Comparison of ENCODE assay signal across 8 mouse cellular contexts in genomic region chr15:80096946-80097881, GRCm38 (mm10). TPM values are rescaled to one million over a fixed set of nuclear protein-coding genes. Genes with fewer than 3 reads are reported as not detected.
A peak's percentile ranks its signal among the peaks of the same experiment; 100 is the strongest.
DNase-seq lines count a peak whose midpoint lies in the region; ATAC-seq and TF ChIP-seq lines count a peak whose summit lies in the region.

No protein-coding gene starts in this region.

- 22% methylated on average over 19 of the region's 20 CpGs for WGBS in embryonic facial prominence, embryonic 13.5 days
- 30% methylated on average over 20 of the region's 20 CpGs for WGBS in hindbrain, postnatal 0 days
- 26% methylated on average over 20 of the region's 20 CpGs for WGBS in stomach, embryonic 16.5 days

- H3K4me1 ChIP-seq in ES-E14 (ENCODE audit: control insufficient read depth in 2 of 2, insufficient read depth in 2 of 2, low read length in 2 of 2, poor library complexity in 1 of 2) = peaks cover 15 to 58% of the 10 kb centered on the region in 2 experiments
- peaks cover 33% of the 10 kb centered on the region for H3K4me1 ChIP-seq in embryonic facial prominence, embryonic 13.5 days
- peaks cover 20% of the 10 kb centered on the region for H3K4me1 ChIP-seq in hindbrain, postnatal 0 days (ENCODE audit: insufficient read depth, low read length)
- peaks cover 95% of the 10 kb centered on the region for H3K4me1 ChIP-seq in megakaryocyte, embryonic 14.5 days
- H3K4me1 ChIP-seq in stomach, embryonic 16.5 days (ENCODE audit: control insufficient read depth, insufficient read depth, low read length) = peaks cover 30% of the 10 kb centered on the region

- DNase-seq in gastrocnemius, postnatal 10 days = peak; percentile 68
- no peak for DNase-seq in gastrocnemius, adult 18-20 months (ENCODE audit: low spot score)
- no peak for DNase-seq in ES-E14 (ENCODE audit: low read depth, low spot score)
- DNase-seq in hindbrain, postnatal 0 days (ENCODE audit: low spot score) = peak; percentile 68
- DNase-seq in natural killer cell, adult 2 months (ENCODE audit: low spot score in 2 of 2) = no peak

- in situ Hi-C loops in ES-E14 (cut with MboI; ENCODE audit: low sequenced_read_pairs in 2 of 2, unreplicated experiment in 2 of 2) = no loop called here

- peak overlapping the region; percentile 43; the same call in 1 of the 2 replicates for H3K9ac ChIP-seq in ES-E14 (ENCODE audit: insufficient read depth, low read depth, low read length, poor library complexity, severe bottlenecking)
- H3K9ac ChIP-seq in embryonic facial prominence, embryonic 13.5 days = peak overlapping the region; percentile 44; the same call in 1 of the 2 replicates
- 0 out of 2 replicates have a peak overlapping the region, but pooled peaks have one; percentile 10 for H3K9ac ChIP-seq in hindbrain, postnatal 0 days (replicated peaks; ENCODE audit: low read length)
- peak overlapping the region; percentile 55 for H3K9ac ChIP-seq in stomach, embryonic 16.5 days (ENCODE audit: low read length)

- H3K9me3 ChIP-seq in ES-E14 (ENCODE audit: control insufficient read depth, insufficient read depth, low read depth, low read length) = no peaks in the 10 kb centered on the region
- H3K9me3 ChIP-seq in embryonic facial prominence, embryonic 13.5 days = no peaks in the 10 kb centered on the region
- no peaks in the 10 kb centered on the region for H3K9me3 ChIP-seq in hindbrain, postnatal 0 days (ENCODE audit: low read length)
- no peaks in the 10 kb centered on the region for H3K9me3 ChIP-seq in megakaryocyte, embryonic 14.5 days
- H3K9me3 ChIP-seq in stomach, embryonic 16.5 days (replicated peaks; ENCODE audit: control insufficient read depth, low read length) = no peaks in the 10 kb centered on the region

- peak; percentile 60; the same call in 1 of the 2 replicates for ATAC-seq in embryonic facial prominence, embryonic 13.5 days (ENCODE audit: insufficient number of reproducible peaks, insufficient read depth, low FRiP score, low TSS enrichment, low read depth)
- peak; percentile 30; the same call in 1 of the 2 replicates for ATAC-seq in hindbrain, postnatal 0 days
- peak; percentile 63 for ATAC-seq in stomach, embryonic 16.5 days (ENCODE audit: insufficient read depth, low FRiP score)

- H3K27me3 ChIP-seq in embryonic facial prominence, embryonic 13.5 days = peaks cover 47% of the 10 kb centered on the region
- H3K27me3 ChIP-seq in hindbrain, postnatal 0 days (ENCODE audit: insufficient read depth, low read length) = no peaks in the 10 kb centered on the region
- H3K27me3 ChIP-seq in megakaryocyte, embryonic 14.5 days (replicated peaks) = no peaks in the 10 kb centered on the region
- 0 out of 2 replicates have a peak, but pooled peaks cover 3% of the 10 kb centered on the region for H3K27me3 ChIP-seq in stomach, embryonic 16.5 days (ENCODE audit: control insufficient read depth, insufficient read depth, low read length)

- H3K4me3 ChIP-seq in ES-E14 (ENCODE audit: insufficient read depth in 1 of 2, low read depth in 1 of 2, low read length in 2 of 2, poor library complexity in 1 of 2, severe bottlenecking in 1 of 2) = peak overlapping the region; percentile 24 to 42; a peak in 2 of 4 replicates
- H3K4me3 ChIP-seq in embryonic facial prominence, embryonic 13.5 days = no peak overlapping the region
- no peak overlapping the region for H3K4me3 ChIP-seq in hindbrain, postnatal 0 days (ENCODE audit: low read length)
- H3K4me3 ChIP-seq in megakaryocyte, embryonic 14.5 days (replicated peaks) = peak overlapping the region; percentile 86
- no peak overlapping the region for H3K4me3 ChIP-seq in stomach, embryonic 16.5 days (replicated peaks; ENCODE audit: low read length)

- H3K36me3 ChIP-seq in ES-E14 (ENCODE audit: control insufficient read depth, insufficient read depth, low read length, poor library complexity, severe bottlenecking) = no peaks in the 10 kb centered on the region; the same call in 1 of the 2 replicates
- no peaks in the 10 kb centered on the region for H3K36me3 ChIP-seq in embryonic facial prominence, embryonic 13.5 days
- H3K36me3 ChIP-seq in hindbrain, postnatal 0 days (ENCODE audit: insufficient read depth, low read length) = no peaks in the 10 kb centered on the region
- peaks cover 27% of the 10 kb centered on the region for H3K36me3 ChIP-seq in megakaryocyte, embryonic 14.5 days (replicated peaks; ENCODE audit: low read length)
- no peaks in the 10 kb centered on the region for H3K36me3 ChIP-seq in stomach, embryonic 16.5 days (ENCODE audit: control insufficient read depth, insufficient read depth, low read length)

- no peak for TF ChIP-seq CTCF in hindbrain, postnatal 0 days (IDR thresholded peaks at IDR 0.05; ENCODE audit: low read depth)

- H3K4me2 ChIP-seq in embryonic facial prominence, embryonic 13.5 days = peak overlapping the region; percentile 40
- peak overlapping the region; percentile 34 for H3K4me2 ChIP-seq in hindbrain, postnatal 0 days (ENCODE audit: low read depth, low read length)
- H3K4me2 ChIP-seq in stomach, embryonic 16.5 days (ENCODE audit: low read depth, low read length) = peak overlapping the region; percentile 13

- H3K27ac ChIP-seq in ES-E14 (ENCODE audit: insufficient read depth, low read depth, low read length, poor library complexity, severe bottlenecking) = peak overlapping the region; percentile 10; the same call in 1 of the 2 replicates
- no peak overlapping the region for H3K27ac ChIP-seq in embryonic facial prominence, embryonic 13.5 days
- peak overlapping the region; percentile 5; the same call in 1 of the 2 replicates for H3K27ac ChIP-seq in hindbrain, postnatal 0 days
- peak overlapping the region; percentile 89 for H3K27ac ChIP-seq in stomach, embryonic 16.5 days (ENCODE audit: low read length)

TF ChIP-seq in ES-E14, 5 proteins besides CTCF, POLR2A, EP300 and RAD21:
- TF ChIP-seq MAFK (IDR thresholded peaks at IDR 0.05; ENCODE audit: insufficient read depth, low read depth, low read length) (no peak), CHD2 (IDR thresholded peaks at IDR 0.05; ENCODE audit: low read depth, low read length) (no peak), ZC3H11A (IDR thresholded peaks at IDR 0.05; ENCODE audit: borderline replicate concordance, low read depth, low read length) (no peak), HCFC1 (IDR thresholded peaks at IDR 0.05; ENCODE audit: borderline replicate concordance, insufficient read depth, low read length) (no peak), ZNF384 (IDR thresholded peaks at IDR 0.05; ENCODE audit: low read depth, low read length) (no peak)

RNA-seq across cellular contexts. Expression of gene Rpl3, which starts 5.5 kb away (rescaled TPM):
- 100 to 1,000 TPM; 224 to 271 TPM for total RNA-seq in gastrocnemius, postnatal 10 days (2021)
- total RNA-seq in gastrocnemius, adult 18-20 months (2021) = 10 to 100 TPM; 37.2 to 48.3 TPM
- 1,661 and 1,803 TPM in 2 replicates for total RNA-seq in ES-E14 (2012; rRNA removed)
- 1,097 and 1,210 TPM in 2 replicates for polyA plus RNA-seq in embryonic facial prominence, embryonic 13.5 days (2015; fragmentation: Nextera tagmentation; extraction: Ambion mirVana)
- 599 and 600 TPM in 2 replicates for total RNA-seq in hindbrain, postnatal 0 days (2014; rRNA removed)
- polyA plus RNA-seq in hindbrain, postnatal 0 days (2015; fragmentation: Nextera tagmentation; extraction: Ambion mirVana) = 527 and 544 TPM in 2 replicates
- 145 and 190 TPM in 2 replicates for polyA plus RNA-seq in megakaryocyte, embryonic 14.5 days (2012; ENCODE audit: insufficient read depth, low replicate concordance)
- 835 and 1,068 TPM in 2 replicates for polyA plus RNA-seq in stomach, embryonic 16.5 days (2015; fragmentation: Nextera tagmentation; extraction: Ambion mirVana)

RNA-seq across cellular contexts. Expression of gene Syngr1, which starts 6.1 kb away (rescaled TPM):
- 10 to 100 TPM; 16.1 to 17.0 TPM for total RNA-seq in gastrocnemius, postnatal 10 days (2021)
- total RNA-seq in gastrocnemius, adult 18-20 months (2021) = 10 to 100 TPM; 54.8 to 60.6 TPM
- 78.8 and 105 TPM in 2 replicates for total RNA-seq in ES-E14 (2012; rRNA removed)
- polyA plus RNA-seq in embryonic facial prominence, embryonic 13.5 days (2015; fragmentation: Nextera tagmentation; extraction: Ambion mirVana) = 7.0 and 8.7 TPM in 2 replicates
- 155 and 157 TPM in 2 replicates for total RNA-seq in hindbrain, postnatal 0 days (2014; rRNA removed)
- polyA plus RNA-seq in hindbrain, postnatal 0 days (2015; fragmentation: Nextera tagmentation; extraction: Ambion mirVana) = 73.4 and 78.6 TPM in 2 replicates
- 113 and 163 TPM in 2 replicates for polyA plus RNA-seq in megakaryocyte, embryonic 14.5 days (2012; ENCODE audit: insufficient read depth, low replicate concordance)
- polyA plus RNA-seq in stomach, embryonic 16.5 days (2015; fragmentation: Nextera tagmentation; extraction: Ambion mirVana) = 43.1 and 55.2 TPM in 2 replicates

RNA-seq across cellular contexts. Expression of gene Tab1, which starts 35.7 kb away (rescaled TPM):
- 10 to 100 TPM; 17.1 to 20.6 TPM for total RNA-seq in gastrocnemius, postnatal 10 days (2021)
- 10 to 100 TPM; 11.0 to 12.5 TPM for total RNA-seq in gastrocnemius, adult 18-20 months (2021)
- total RNA-seq in ES-E14 (2012; rRNA removed) = 16.6 and 24.3 TPM in 2 replicates
- 47.7 and 48.0 TPM in 2 replicates for polyA plus RNA-seq in embryonic facial prominence, embryonic 13.5 days (2015; fragmentation: Nextera tagmentation; extraction: Ambion mirVana)
- 55.0 and 58.6 TPM in 2 replicates for total RNA-seq in hindbrain, postnatal 0 days (2014; rRNA removed)
- polyA plus RNA-seq in hindbrain, postnatal 0 days (2015; fragmentation: Nextera tagmentation; extraction: Ambion mirVana) = 26.5 and 27.9 TPM in 2 replicates
- 9.9 and 10.9 TPM in 2 replicates for polyA plus RNA-seq in megakaryocyte, embryonic 14.5 days (2012; ENCODE audit: insufficient read depth, low replicate concordance)
- polyA plus RNA-seq in stomach, embryonic 16.5 days (2015; fragmentation: Nextera tagmentation; extraction: Ambion mirVana) = 29.3 and 35.6 TPM in 2 replicates

Comparison
In these comparisons a context has a peak if more than half of its experiments do, and no peak if none do; other contexts are left out.
1. DNase-seq: peak in gastrocnemius, postnatal 10 days (single experiment) and hindbrain, postnatal 0 days (single experiment); none in gastrocnemius, adult 18-20 months (single experiment), ES-E14 (single experiment) and natural killer cell, adult 2 months (0 of 2).
2. RNA of gene Rpl3, which starts 5.5 kb away (total RNA-seq): 1,661 to 1,803 TPM in ES-E14, 599 to 600 TPM in hindbrain, postnatal 0 days and 224 to 271 TPM in gastrocnemius, postnatal 10 days; 37.2 to 48.3 TPM in gastrocnemius, adult 18-20 months; every median in the first group is over 4 times any median in the second.
3. H3K4me3 ChIP-seq: peak in ES-E14 (2 of 2) and megakaryocyte, embryonic 14.5 days (single experiment); none in embryonic facial prominence, embryonic 13.5 days (single experiment), hindbrain, postnatal 0 days (single experiment) and stomach, embryonic 16.5 days (single experiment).
4. Peak in every context shown above with its lines, with median percentiles within 50 percentile points of each other: H3K9ac ChIP-seq, ATAC-seq and H3K4me2 ChIP-seq.